Mouse (Mus musculus) midbrain, embryonic 14.5 days (tissue): ENCODE results near the gene Anks1. TPM values are rescaled to one million over a fixed set of nuclear protein-coding genes. Genes with fewer than 3 reads are reported as not detected.
A peak's percentile ranks its signal among the peaks of the same experiment; 100 is the strongest.
"Not testable (repeated sequence)": the region's sequence is repeated elsewhere in the genome, so short reads cannot be mapped to it uniquely, and the experiment has no call there.

ENCODE experiments used
- ATAC-seq: fragments of 200-750 bp; cut with Nextera tagmentation; 2 replicates; pipeline ENCODE4 v1.8.0; 2017; ENCODE audit warnings: moderate number of reproducible peaks, moderate library complexity; ENCODE audit not compliant: low FRiP score, low TSS enrichment
- DNase-seq: peaks from one replicate; pipeline ENCODE4 v3.0.0-alpha.2; 2015
- H3K27ac ChIP-seq: fragments of 300-500 bp; sonication (generic); replicated peaks from 2 replicates; pipeline ENCODE4 v1.5.1; 2014; ENCODE audit warnings: mild to moderate bottlenecking, low read depth, low read length, moderate library complexity
- H3K27me3 ChIP-seq: fragments of 300-500 bp; sonication (generic); 2 replicates; pipeline ENCODE4 v1.6.1; 2014; ENCODE audit warnings: low read length, control low read depth, mixed read lengths; ENCODE audit not compliant: control insufficient read depth, insufficient read depth
- H3K36me3 ChIP-seq: fragments of 300-500 bp; sonication (generic); 2 replicates; pipeline ENCODE4 v1.6.1; 2014; ENCODE audit warnings: low read length, control low read depth; ENCODE audit not compliant: control insufficient read depth, insufficient read depth
- H3K4me1 ChIP-seq: fragments of 300-500 bp; sonication (generic); 2 replicates; pipeline ENCODE4 v1.6.1; 2014; ENCODE audit warnings: mild to moderate bottlenecking, antibody characterized with exemption, low read length, control low read depth; ENCODE audit not compliant: control insufficient read depth, insufficient read depth
- H3K4me2 ChIP-seq: fragments of 300-500 bp; sonication (generic); 2 replicates; pipeline ENCODE4 v1.6.1; 2014; ENCODE audit warnings: mild to moderate bottlenecking, low read length, moderate library complexity
- H3K4me3 ChIP-seq: fragments of 300-500 bp; sonication (generic); replicated peaks from 2 replicates; pipeline ENCODE4 v1.5.1; 2014; ENCODE audit warnings: low read depth, low read length
- H3K9ac ChIP-seq: fragments of 300-500 bp; sonication (generic); replicated peaks from 2 replicates; pipeline ENCODE4 v1.6.1; 2014; ENCODE audit warnings: mild to moderate bottlenecking, low read length, moderate library complexity
- H3K9me3 ChIP-seq: fragments of 300-500 bp; sonication (generic); 2 replicates; pipeline ENCODE4 v1.6.1; 2016; ENCODE audit warnings: low read length, control low read depth, mixed read lengths; ENCODE audit not compliant: control insufficient read depth
- whole genome bisulfite sequencing: fragments of 180-500 bp; shearing (Covaris S2); extraction: QIAGEN DNeasy Blood & Tissue Kit; methylation state at CpG from one replicate; pipeline ENCODE4 v1.1.7; 2014; 5-methylcytosine and 5-hydroxymethylcytosine counted together
- polyA plus RNA-seq: library from polyadenylated mRNA; unstranded; fragments of >200 nt; fragmentation: Nextera tagmentation; extraction: Ambion mirVana; gene quantifications from 2 replicates; pipeline ENCODE4 v1.2.1, GENCODE M21; 2014

Anks1 gene
- polyA plus RNA-seq, 1 experiment from 2014 or later: 69.2 TPM

- DNase-seq (peak; percentile 91), ATAC-seq (no peak; the same call in 1 of the 2 replicates)
- WGBS: 52% methylated on average over 15 of the region's 15 CpGs
- Histone ChIP-seq H3K4me1 (no peaks in the 10 kb centered on the region), H3K9ac (0 out of 2 replicates have a peak overlapping the region, but pooled peaks have one; percentile 4), H3K36me3 (peaks cover 73% of the 10 kb centered on the region), H3K27ac (no peak overlapping the region), H3K4me2 (no peak overlapping the region), H3K27me3 (no peaks in the 10 kb centered on the region), H3K9me3 (no peaks in the 10 kb centered on the region), H3K4me3 (no peak overlapping the region)
These were observed 80.9 kb downstream of the Anks1 start for GRCm38 (mm10) chr17:27989807-27990542.

GRCm38 (mm10) chr17:27994001-27994944, 85.2 kb downstream of the Anks1 start:
- no peak overlapping the region for H3K27ac ChIP-seq
- no peaks in the 10 kb centered on the region for H3K4me1 ChIP-seq
- WGBS: 67% methylated on average over 10 of the region's 10 CpGs
- no peak overlapping the region for H3K4me2 ChIP-seq
- no peak overlapping the region; the same call in 1 of the 2 replicates for H3K9ac ChIP-seq
- H3K36me3 ChIP-seq: peaks cover 66% of the 10 kb centered on the region
- H3K4me3 ChIP-seq: no peak overlapping the region
- no peaks in the 10 kb centered on the region for H3K27me3 ChIP-seq
- no peaks in the 10 kb centered on the region for H3K9me3 ChIP-seq
- DNase-seq (no peak), ATAC-seq (no peak)

- peaks cover 55% of the 10 kb centered on the region for H3K36me3 ChIP-seq
- DNase-seq: no peak
- 83% methylated on average over 4 of the region's 4 CpGs for WGBS
These were observed 87.2 kb downstream of the Anks1 start for GRCm38 (mm10) chr17:27996320-27996719.

GRCm38 (mm10) chr17:27997212-27997611, 88.1 kb downstream of the Anks1 start:
- Histone ChIP-seq H3K27me3 (no peaks in the 10 kb centered on the region), H3K4me2 (no peak overlapping the region), H3K9ac (no peak overlapping the region; the same call in 1 of the 2 replicates), H3K9me3 (no peaks in the 10 kb centered on the region), H3K36me3 (peaks cover 51% of the 10 kb centered on the region), H3K27ac (no peak overlapping the region), H3K4me1 (no peaks in the 10 kb centered on the region), H3K4me3 (no peak overlapping the region)
- DNase-seq (no peak), ATAC-seq (no peak)
- WGBS: 88% methylated on average over 12 of the region's 12 CpGs

More at GRCm38 (mm10) chr17:27996320-27996719, 87.2 kb downstream of the Anks1 start:
- H3K9ac ChIP-seq: no peak overlapping the region
- no peak overlapping the region for H3K4me2 ChIP-seq
- H3K9me3 ChIP-seq: no peaks in the 10 kb centered on the region
- no peak for ATAC-seq
- no peak overlapping the region for H3K27ac ChIP-seq
- no peaks in the 10 kb centered on the region for H3K4me1 ChIP-seq
- no peaks in the 10 kb centered on the region for H3K27me3 ChIP-seq
- no peak overlapping the region for H3K4me3 ChIP-seq

GRCm38 (mm10) chr17:27999683-28000273, 90.7 kb downstream of the Anks1 start:
- ATAC-seq, H3K9me3 ChIP-seq, H3K4me3 ChIP-seq, H3K9ac ChIP-seq, H3K4me1 ChIP-seq, H3K27me3 ChIP-seq, DNase-seq, H3K4me2 ChIP-seq: not testable (repeated sequence)
- H3K36me3 ChIP-seq: peaks cover 36% of the 10 kb centered on the region
- WGBS: 87% methylated on average over 13 of the region's 13 CpGs
- 0 out of 2 replicates have a peak overlapping the region, but pooled peaks have one; percentile 45 for H3K27ac ChIP-seq

- ATAC-seq (no peak), DNase-seq (no peak)
- Histone ChIP-seq H3K27me3 (no peaks in the 10 kb centered on the region), H3K9me3 (no peaks in the 10 kb centered on the region), H3K4me1 (no peaks in the 10 kb centered on the region), H3K36me3 (peaks cover 35% of the 10 kb centered on the region), H3K9ac (no peak overlapping the region), H3K4me2 (no peak overlapping the region), H3K4me3 (no peak overlapping the region), H3K27ac (peak overlapping the region; percentile 45; the same call in 1 of the 2 replicates)
- 47% methylated on average over 4 of the region's 4 CpGs for WGBS
These were observed 91.3 kb downstream of the Anks1 start for GRCm38 (mm10) chr17:28000389-28000788.

- Histone ChIP-seq H3K4me2 (no peak overlapping the region), H3K27ac (no peak overlapping the region), H3K9me3 (no peaks in the 10 kb centered on the region), H3K4me3 (no peak overlapping the region), H3K4me1 (no peaks in the 10 kb centered on the region), H3K36me3 (peaks cover 30% of the 10 kb centered on the region), H3K27me3 (no peaks in the 10 kb centered on the region), H3K9ac (no peak overlapping the region)
- ATAC-seq (no peak), DNase-seq (no peak)
- WGBS: 53% methylated on average over 1 of the region's 1 CpGs
These were observed 91.7 kb downstream of the Anks1 start for GRCm38 (mm10) chr17:28000851-28001250.

- H3K9me3 ChIP-seq: no peaks in the 10 kb centered on the region
- H3K36me3 ChIP-seq: peaks cover 21% of the 10 kb centered on the region
- H3K27me3 ChIP-seq: no peaks in the 10 kb centered on the region
- H3K9ac ChIP-seq: no peak overlapping the region
- H3K4me2 ChIP-seq: no peak overlapping the region
- H3K4me3 ChIP-seq: no peak overlapping the region
- no peak overlapping the region for H3K27ac ChIP-seq
- DNase-seq (no peak), ATAC-seq (no peak)
- peaks cover 10% of the 10 kb centered on the region for H3K4me1 ChIP-seq
These were observed 96.3 kb downstream of the Anks1 start for GRCm38 (mm10) chr17:28005393-28005792.
